Mouse (Mus musculus) cerebellum, adult 2 months (tissue): ENCODE measurements at regions not wholly inside any gene's neighbourhood (a gene's known extent, or its start where the extent isn't known, plus 50 kb on each side); places are given as distances from the start of the nearest gene placed in this dataset.

Experiments
- DNase-seq, 2 experiments: peaks; one replicate each; pipeline ENCODE4 v3.0.0; 2021
- H3K27ac ChIP-seq: fragments of 200-500 bp; 2 replicates; pipeline ENCODE4 v1.5.1; 2012; ENCODE audit warnings: low read length, control low read depth, inconsistent platforms; ENCODE audit not compliant: insufficient read depth
- H3K27me3 ChIP-seq: fragments of 200-500 bp; 2 replicates; pipeline ENCODE4 v1.6.1; 2012; ENCODE audit warnings: inconsistent platforms, mild to moderate bottlenecking, low read length, moderate library complexity; ENCODE audit not compliant: control insufficient read depth, insufficient read depth
- H3K4me1 ChIP-seq: fragments of 200-500 bp; 2 replicates; pipeline ENCODE4 v1.6.1; 2011; ENCODE audit warnings: low read length; ENCODE audit not compliant: control insufficient read depth, insufficient read depth
- H3K4me3 ChIP-seq: fragments of 200-500 bp; replicated peaks from 2 replicates; pipeline ENCODE3; 2011; ENCODE audit warnings: mild to moderate bottlenecking, low read depth, low read length, control low read depth; ENCODE audit not compliant: insufficient read depth
- CTCF ChIP-seq: fragments of 200-500 bp; IDR thresholded peaks from 2 replicates; pipeline ENCODE4 v1.5.1; 2011; ENCODE audit warnings: low read depth, mild to moderate bottlenecking, control low read depth, low read length, moderate library complexity, borderline replicate concordance; ENCODE audit not compliant: insufficient read depth
- POLR2A ChIP-seq: fragments of 200-500 bp; IDR thresholded peaks from 2 replicates; pipeline ENCODE4 v1.6.1; 2011; ENCODE audit warnings: low read length, control low read depth, borderline replicate concordance; ENCODE audit not compliant: insufficient read depth
- WGBS: fragments of 180-500 bp; shearing (Covaris S2); methylation state at CpG from one replicate; pipeline ENCODE4 v1.1.7; 2018; 5-methylcytosine and 5-hydroxymethylcytosine counted together

GRCm38 (mm10) chr9:103951799-103952198 lies 50.5 kb upstream of the Nphp3 start:
- Histone ChIP-seq H3K4me3 (no peak overlapping the region), H3K4me1 (0 out of 2 replicates have a peak, but pooled peaks cover 2% of the 10 kb centered on the region), H3K27ac (no peak overlapping the region), H3K27me3 (no peaks in the 10 kb centered on the region)
- 35% methylated on average over 8 of the region's 8 CpGs for WGBS
- peak in 1 of 2 experiments; percentile 3 for DNase-seq
- TF ChIP-seq CTCF, result no peak
- no peak for TF ChIP-seq POLR2A
